Mouse (Mus musculus) limb, embryonic 14.5 days (tissue): ENCODE results near the gene Ang. TPM values are rescaled to one million over a fixed set of nuclear protein-coding genes. Genes with fewer than 3 reads are reported as not detected.

Source experiments
- ATAC-seq: fragments of 200-750 bp; cut with Nextera tagmentation; 2 replicates; pipeline ENCODE4 v1.8.0; 2017; ENCODE audit warnings: low read depth, moderate number of reproducible peaks, moderate TSS enrichment; ENCODE audit not compliant: low FRiP score
- DNase-seq: peaks from one replicate; pipeline ENCODE4 v3.0.0-alpha.2; 2015; ENCODE audit warnings: low spot score
- H3K27ac ChIP-seq: fragments of 300-500 bp; sonication (generic); replicated peaks from 2 replicates; pipeline ENCODE4 v1.5.1; 2014; ENCODE audit warnings: low read depth, mild to moderate bottlenecking, low read length, moderate library complexity, mixed read lengths
- H3K27me3 ChIP-seq: fragments of 300-500 bp; sonication (generic); 2 replicates; pipeline ENCODE4 v1.6.1; 2014; ENCODE audit warnings: low read length, mixed read lengths; ENCODE audit not compliant: control insufficient read depth, insufficient read depth
- H3K36me3 ChIP-seq: fragments of 300-500 bp; sonication (generic); 2 replicates; pipeline ENCODE4 v1.6.1; 2014; ENCODE audit warnings: mild to moderate bottlenecking, low read length, moderate library complexity, mixed read lengths; ENCODE audit not compliant: control insufficient read depth, insufficient read depth
- H3K4me1 ChIP-seq: fragments of 300-500 bp; sonication (generic); 2 replicates; pipeline ENCODE4 v1.6.1; 2014; ENCODE audit warnings: antibody characterized with exemption, low read length, mixed read lengths; ENCODE audit not compliant: control insufficient read depth, insufficient read depth
- H3K4me2 ChIP-seq: fragments of 300-500 bp; sonication (generic); replicated peaks from 2 replicates; pipeline ENCODE4 v1.6.1; 2014; ENCODE audit warnings: low read depth, mild to moderate bottlenecking, low read length, moderate library complexity; ENCODE audit not compliant: severe bottlenecking
- H3K4me3 ChIP-seq: fragments of 300-500 bp; sonication (generic); replicated peaks from 2 replicates; pipeline ENCODE4 v1.5.1; 2014; ENCODE audit warnings: low read length
- H3K9ac ChIP-seq: fragments of 300-500 bp; sonication (generic); 2 replicates; pipeline ENCODE4 v1.6.1; 2014; ENCODE audit warnings: mild to moderate bottlenecking, low read depth, low read length, moderate library complexity; ENCODE audit not compliant: severe bottlenecking
- H3K9me3 ChIP-seq: fragments of 300-500 bp; sonication (generic); 2 replicates; pipeline ENCODE4 v1.6.1; 2016; ENCODE audit warnings: low read length; ENCODE audit not compliant: control insufficient read depth
- POLR2A ChIP-seq: fragments of 200-500 bp; IDR thresholded peaks from 2 replicates; pipeline ENCODE4 v1.8.0; 2012; ENCODE audit warnings: inconsistent platforms, mild to moderate bottlenecking, moderate library complexity, borderline replicate concordance; ENCODE audit not compliant: insufficient read depth, insufficient read length; ENCODE audit errors: extremely low read depth
- WGBS: fragments of 180-500 bp; shearing (Covaris S2); extraction: QIAGEN DNeasy Blood & Tissue Kit; methylation state at CpG from one replicate; pipeline ENCODE4 v1.1.7; 2014; 5-methylcytosine and 5-hydroxymethylcytosine counted together
- polyA plus RNA-seq, 2 experiments: library from polyadenylated mRNA; depleted of rRNA in 1 of 2; stranded (reverse) in 1 of 2; unstranded in 1 of 2; fragments of >200 nt; fragmentation: Nextera tagmentation in 1 of 2; extraction: Ambion mirVana in 1 of 2; gene quantifications; 2 replicates each; pipeline versions ENCODE4 v1.2.1 to v1.2.3; 2012 to 2014

Ang gene
- polyA plus RNA-seq, 2 experiments: 7.3 to 13.6 TPM

DNA sequence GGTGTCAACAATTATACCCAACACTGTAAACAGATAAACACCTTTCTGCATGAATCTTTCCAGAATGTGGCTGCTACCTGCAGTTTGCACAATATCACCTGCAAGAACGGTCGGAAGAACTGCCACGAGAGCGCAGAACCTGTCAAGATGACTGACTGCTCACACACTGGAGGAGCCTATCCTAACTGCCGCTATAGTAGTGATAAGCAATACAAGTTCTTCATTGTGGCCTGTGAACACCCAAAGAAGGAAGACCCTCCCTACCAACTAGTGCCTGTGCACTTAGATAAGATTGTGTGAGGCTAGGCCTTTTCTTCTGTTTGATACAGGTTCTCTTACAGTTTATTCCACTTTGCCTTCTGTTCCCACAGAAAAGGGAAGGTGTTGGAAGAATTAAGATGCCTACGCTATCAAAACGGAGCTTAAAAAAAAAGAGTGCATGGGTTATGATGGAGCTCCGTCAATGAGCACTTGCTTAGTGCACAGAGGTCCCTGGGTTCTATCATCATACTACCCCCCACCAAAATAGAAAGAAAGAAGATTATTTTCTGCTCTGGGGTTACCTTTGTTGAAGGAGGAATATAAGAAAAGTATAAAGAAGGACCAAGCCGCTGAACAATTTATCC lies 39.5 kb downstream of the Ang start:
- H3K9me3 ChIP-seq: no peaks in the 10 kb centered on the region
- DNase-seq (no peak), ATAC-seq (no peak)
- no peak overlapping the region for H3K4me2 ChIP-seq
- H3K27ac ChIP-seq: no peak overlapping the region
- no peak overlapping the region for H3K4me3 ChIP-seq
- no peak for TF ChIP-seq POLR2A
- H3K36me3 ChIP-seq: no peaks in the 10 kb centered on the region
- H3K4me1 ChIP-seq: no peaks in the 10 kb centered on the region
- H3K27me3 ChIP-seq: no peaks in the 10 kb centered on the region
- H3K9ac ChIP-seq: no peak overlapping the region
- 87% methylated on average over 9 of the region's 9 CpGs for WGBS

DNA sequence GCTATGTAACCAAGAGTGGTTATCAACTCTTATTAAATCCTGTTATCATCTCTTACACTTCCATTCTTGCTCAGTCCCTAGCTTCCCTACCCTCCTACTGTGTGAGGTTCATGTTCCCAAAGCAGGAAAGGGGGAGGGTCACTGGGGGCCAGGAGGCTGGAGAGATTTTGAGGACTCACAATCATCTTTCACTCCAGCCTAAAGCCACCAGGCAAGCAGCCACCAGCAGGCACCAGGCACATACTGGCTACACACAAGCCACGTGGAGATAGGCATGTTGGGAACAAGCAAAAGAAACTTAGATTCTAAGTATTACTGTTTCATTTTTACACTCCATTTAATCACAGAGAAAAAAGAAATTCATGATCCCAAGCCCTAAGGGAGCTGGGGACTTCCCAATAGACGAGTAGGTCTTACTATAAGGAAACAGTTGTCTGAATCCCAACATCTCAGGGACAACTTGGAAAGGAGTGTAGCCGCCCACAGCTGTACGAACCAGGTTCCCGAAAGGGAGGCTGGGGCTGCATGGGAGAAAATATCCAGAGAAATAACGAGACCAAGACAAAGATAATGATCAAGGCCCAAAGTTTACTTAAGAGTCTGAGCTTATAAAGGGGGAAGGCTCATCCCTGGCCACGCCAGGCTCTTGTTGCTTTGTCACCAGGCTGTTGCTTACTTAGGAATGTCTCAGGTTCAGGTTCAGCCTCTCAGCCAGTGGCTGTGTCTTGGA lies 40.3 kb downstream of the Ang start:
- DNase-seq (no peak), ATAC-seq (no peak)
- Histone ChIP-seq H3K36me3 (no peaks in the 10 kb centered on the region), H3K4me1 (no peaks in the 10 kb centered on the region), H3K4me2 (no peak overlapping the region), H3K9ac (no peak overlapping the region), H3K27me3 (no peaks in the 10 kb centered on the region), H3K9me3 (no peaks in the 10 kb centered on the region), H3K4me3 (no peak overlapping the region), H3K27ac (no peak overlapping the region)
- WGBS: 75% methylated on average over 7 of the region's 7 CpGs
- TF ChIP-seq POLR2A: no peak

GRCm38 (mm10) chr14:51132372-51132771 lies 41.4 kb downstream of the Ang start:
- H3K27me3 ChIP-seq: no peaks in the 10 kb centered on the region
- no peak overlapping the region for H3K9ac ChIP-seq
- no peak overlapping the region for H3K4me3 ChIP-seq
- H3K27ac ChIP-seq: no peak overlapping the region
- H3K9me3 ChIP-seq: no peaks in the 10 kb centered on the region
- WGBS: 92% methylated on average over 4 of the region's 4 CpGs
- ATAC-seq (no peak), DNase-seq (no peak)
- no peak for TF ChIP-seq POLR2A
- H3K4me2 ChIP-seq: no peak overlapping the region
- H3K36me3 ChIP-seq: no peaks in the 10 kb centered on the region
- H3K4me1 ChIP-seq: no peaks in the 10 kb centered on the region

- no peak overlapping the region for H3K9ac ChIP-seq
- H3K4me2 ChIP-seq: no peak overlapping the region
- no peak for ATAC-seq
- H3K9me3 ChIP-seq: no peaks in the 10 kb centered on the region
- no peak overlapping the region for H3K27ac ChIP-seq
- TF ChIP-seq POLR2A: no peak
- no peaks in the 10 kb centered on the region for H3K27me3 ChIP-seq
- H3K4me1 ChIP-seq: no peaks in the 10 kb centered on the region
- no peak for DNase-seq
- no peak overlapping the region for H3K4me3 ChIP-seq
- H3K36me3 ChIP-seq: no peaks in the 10 kb centered on the region
- WGBS: 89% methylated on average over 2 of the region's 2 CpGs
Measured at GRCm38 (mm10) chr14:51140342-51140741, 49.4 kb downstream of the Ang start.

DNA sequence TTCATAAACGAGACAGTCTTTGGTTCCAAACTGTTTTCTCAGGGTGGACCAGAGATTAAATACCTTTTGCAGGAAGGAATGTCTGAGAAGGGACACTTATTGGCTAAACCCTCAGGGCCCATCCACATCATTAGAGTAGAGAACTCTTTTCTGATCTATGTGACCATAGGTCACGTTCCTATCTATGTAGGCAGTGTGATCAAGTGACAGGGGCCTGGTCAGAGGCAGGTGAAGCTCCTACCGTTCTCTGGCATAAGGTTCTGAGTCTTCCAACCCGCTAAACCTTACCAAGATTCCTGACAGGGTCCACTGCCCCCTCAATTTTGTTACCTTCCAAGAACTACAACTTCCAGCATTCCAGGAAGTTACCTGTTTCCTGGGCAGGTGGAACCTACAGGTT lies 51.2 kb downstream of the Ang start:
- no peak for ATAC-seq
- 85% methylated on average over 4 of the region's 4 CpGs for WGBS

More for the DNA sequence above, 51.2 kb downstream of the Ang start:
- Histone ChIP-seq H3K4me3 (no peak overlapping the region), H3K27ac (no peak overlapping the region), H3K4me2 (no peak overlapping the region), H3K4me1 (no peaks in the 10 kb centered on the region), H3K27me3 (no peaks in the 10 kb centered on the region), H3K9me3 (no peaks in the 10 kb centered on the region), H3K9ac (no peak overlapping the region), H3K36me3 (no peaks in the 10 kb centered on the region)
- TF ChIP-seq POLR2A: no peak
- no peak for DNase-seq
